Mouse (Mus musculus) right cerebral cortex, adult 18-20 months (tissue): ENCODE measurements around the gene Ugt1a6a.
"Not testable (repeated sequence)": the region's sequence is repeated elsewhere in the genome, so short reads cannot be mapped to it uniquely, and the experiment has no call there.

Experiments
- DNase-seq: peaks from one replicate; pipeline ENCODE4 v3.0.0; 2022; ENCODE audit warnings: mixed read lengths

Ugt1a6a gene

DNA sequence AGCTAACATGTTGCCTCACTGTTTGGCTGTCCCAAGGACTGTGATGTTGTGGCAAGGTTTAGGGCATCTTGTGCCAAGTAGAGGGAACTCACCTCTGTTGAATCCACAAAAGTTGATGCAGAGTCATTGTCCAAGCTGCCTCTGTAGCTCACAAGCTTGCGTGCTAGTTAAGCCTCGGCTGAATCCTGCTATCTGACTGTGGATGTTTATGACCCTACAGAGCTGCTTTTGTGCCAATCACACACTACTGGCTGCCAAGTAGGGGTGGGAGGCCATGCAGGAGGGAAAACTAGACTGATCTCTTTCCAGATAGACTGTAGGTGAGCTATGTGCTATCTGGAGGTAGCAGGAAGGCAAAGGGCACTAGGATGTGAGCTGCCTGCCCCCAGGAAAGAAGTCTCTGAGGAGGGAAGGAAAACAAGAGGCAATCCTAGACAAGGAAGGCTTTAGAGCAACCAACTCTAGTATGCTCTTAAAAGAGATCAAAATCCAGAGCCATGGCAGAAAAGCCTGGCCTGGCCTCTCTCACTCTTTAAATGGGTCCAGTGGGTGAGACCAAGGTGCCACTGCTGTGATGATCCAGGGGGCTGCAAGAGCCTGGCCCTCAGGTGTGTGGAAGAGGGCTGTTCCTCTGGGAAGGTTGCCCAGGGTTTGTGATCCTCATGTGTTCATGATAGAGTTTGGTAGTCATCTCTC is 79.3 kb downstream of the Ugt1a6a start:
- DNase-seq = no peak

DNA sequence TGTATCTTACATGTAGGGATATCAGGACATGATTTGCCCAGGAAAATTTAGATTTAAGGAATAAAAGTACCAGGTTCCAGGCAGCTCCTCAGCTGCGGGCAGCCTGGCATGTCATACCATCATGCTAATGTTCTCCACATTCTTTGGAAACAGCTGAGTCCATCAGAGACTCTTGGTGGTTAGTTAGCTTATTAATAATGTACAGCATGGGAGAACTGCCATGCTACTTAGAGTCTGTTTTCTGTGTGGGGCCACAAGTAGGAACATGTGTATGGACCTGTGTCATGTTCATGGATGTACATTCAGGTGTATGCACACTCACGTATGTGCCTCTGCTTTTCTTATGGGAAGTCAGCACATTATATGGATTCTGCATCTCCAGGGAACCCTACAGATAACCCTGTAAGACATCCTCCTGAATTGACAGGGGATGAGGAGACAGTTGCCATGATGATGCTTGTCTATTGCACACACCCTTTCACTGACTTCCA is 79.9 kb downstream of the Ugt1a6a start:
- no peak for DNase-seq

DNA sequence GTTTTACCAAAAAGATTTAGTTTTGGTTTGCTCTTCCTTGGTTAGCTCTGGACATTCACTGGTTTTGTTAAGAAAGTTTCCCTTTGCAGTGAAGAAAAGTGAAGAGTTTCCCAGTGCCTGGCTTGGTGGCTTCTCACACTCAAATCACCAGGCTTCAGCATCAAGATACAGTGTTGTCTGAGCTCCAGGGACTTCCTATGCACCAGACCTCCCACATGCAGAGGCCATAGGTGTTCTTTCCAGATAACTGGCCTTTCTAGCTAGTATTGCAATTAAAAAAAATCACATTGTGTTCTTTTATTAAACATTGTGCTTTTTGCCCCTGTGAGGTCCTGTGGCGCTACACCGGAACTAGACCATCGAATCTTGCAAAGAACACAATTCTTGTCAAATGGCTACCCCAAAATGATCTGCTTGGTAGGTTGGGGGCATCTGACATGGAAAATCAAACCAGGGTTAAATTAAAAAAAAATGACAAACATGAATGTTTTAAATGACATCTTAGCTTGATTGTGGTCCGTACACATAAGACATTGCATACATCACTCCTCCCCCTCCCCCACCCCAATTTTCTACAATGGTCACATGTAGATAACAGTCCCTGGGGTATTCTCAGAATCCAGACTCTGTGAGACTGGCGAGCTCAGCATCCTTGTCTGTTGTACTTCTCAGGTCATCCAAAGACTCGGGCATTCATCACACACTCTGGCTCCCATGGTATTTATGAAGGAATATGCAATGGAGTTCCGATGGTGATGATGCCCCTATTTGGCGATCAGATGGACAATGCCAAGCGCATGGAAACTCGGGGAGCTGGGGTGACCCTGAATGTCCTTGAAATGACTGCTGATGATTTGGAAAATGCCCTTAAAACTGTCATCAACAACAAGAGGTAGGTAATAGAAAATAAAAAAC is 81.1 kb downstream of the Ugt1a6a start:
- DNase-seq = no peak

GRCm38 (mm10) chr1:88216551-88216950 is 81.9 kb downstream of the Ugt1a6a start:
- DNase-seq = no peak

GRCm38 (mm10) chr1:88217144-88217543 is 82.5 kb downstream of the Ugt1a6a start:
- no peak for DNase-seq

GRCm38 (mm10) chr1:88217576-88217975 is 83.0 kb downstream of the Ugt1a6a start:
- DNase-seq = no peak

GRCm38 (mm10) chr1:88218051-88218450 is 83.4 kb downstream of the Ugt1a6a start:
- DNase-seq = no peak

DNA sequence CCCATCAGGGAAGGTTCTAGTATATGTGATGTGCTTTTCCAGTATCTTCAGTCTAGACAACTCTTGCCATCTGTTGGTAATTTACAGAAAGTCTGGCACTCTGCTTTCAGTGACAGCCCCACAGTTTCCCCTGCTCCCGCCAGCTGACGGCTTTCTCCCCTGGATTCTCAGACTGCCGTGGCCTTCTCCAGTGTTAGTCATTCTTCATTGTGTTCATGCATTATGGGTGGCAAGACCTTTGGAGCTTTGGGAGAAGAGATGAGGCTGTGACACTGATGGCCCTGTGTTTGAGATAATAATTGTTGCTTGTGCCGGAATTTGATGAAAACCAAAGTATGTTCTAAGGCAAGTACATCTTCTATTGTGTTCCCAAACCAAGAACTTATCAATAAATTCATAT is 84.0 kb downstream of the Ugt1a6a start:
- no peak for DNase-seq

GRCm38 (mm10) chr1:88219054-88219453 is 84.4 kb downstream of the Ugt1a6a start:
- no peak for DNase-seq

- DNase-seq = no peak
Observed at GRCm38 (mm10) chr1:88220336-88220735, 85.7 kb downstream of the Ugt1a6a start.

GRCm38 (mm10) chr1:88222216-88222615 is 87.6 kb downstream of the Ugt1a6a start:
- DNase-seq = no peak

DNA sequence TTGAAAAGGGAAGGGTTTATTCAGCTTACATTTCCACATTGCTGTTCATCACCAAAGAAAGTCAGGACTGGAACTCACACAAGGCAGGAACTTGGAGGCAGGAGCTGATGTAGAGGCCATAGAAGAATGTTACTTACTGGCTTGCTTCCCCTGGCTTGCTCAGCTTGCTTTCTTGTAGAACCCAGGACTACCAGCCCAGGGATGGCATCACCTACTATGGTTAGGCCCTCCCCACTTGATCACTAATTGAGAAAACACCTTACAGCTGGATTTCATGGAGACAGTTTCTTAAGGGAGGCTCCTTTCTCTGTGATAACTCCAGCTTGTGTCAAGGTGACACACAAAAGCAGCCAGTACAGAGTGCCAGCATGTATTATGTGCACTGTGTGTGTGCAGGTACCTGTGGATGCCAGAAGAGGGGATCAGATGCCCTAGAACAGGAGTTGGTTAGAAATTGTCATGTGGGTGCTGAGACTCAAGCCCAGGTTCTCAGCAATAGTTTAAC is 88.5 kb downstream of the Ugt1a6a start:
- DNase-seq = not testable (repeated sequence)

DNA sequence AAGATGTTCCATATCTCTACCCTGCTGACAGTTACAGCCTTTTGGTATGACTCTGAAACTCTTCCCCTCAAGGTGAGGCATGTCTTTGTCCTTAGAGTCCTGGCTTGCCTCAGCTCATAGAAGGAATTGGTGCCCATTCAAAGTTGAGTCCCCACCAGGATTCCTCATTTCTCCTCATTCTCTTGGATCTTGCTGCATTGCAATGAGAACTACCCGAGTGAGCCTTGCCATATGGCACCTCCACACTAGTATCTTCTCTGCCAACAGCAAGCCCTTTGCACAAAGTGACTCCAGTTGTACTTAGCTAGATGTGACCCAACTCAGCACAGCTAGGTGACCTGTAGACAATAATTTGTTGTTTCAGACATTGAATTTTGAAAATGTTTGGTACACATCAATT is 89.0 kb downstream of the Ugt1a6a start:
- no peak for DNase-seq

DNA sequence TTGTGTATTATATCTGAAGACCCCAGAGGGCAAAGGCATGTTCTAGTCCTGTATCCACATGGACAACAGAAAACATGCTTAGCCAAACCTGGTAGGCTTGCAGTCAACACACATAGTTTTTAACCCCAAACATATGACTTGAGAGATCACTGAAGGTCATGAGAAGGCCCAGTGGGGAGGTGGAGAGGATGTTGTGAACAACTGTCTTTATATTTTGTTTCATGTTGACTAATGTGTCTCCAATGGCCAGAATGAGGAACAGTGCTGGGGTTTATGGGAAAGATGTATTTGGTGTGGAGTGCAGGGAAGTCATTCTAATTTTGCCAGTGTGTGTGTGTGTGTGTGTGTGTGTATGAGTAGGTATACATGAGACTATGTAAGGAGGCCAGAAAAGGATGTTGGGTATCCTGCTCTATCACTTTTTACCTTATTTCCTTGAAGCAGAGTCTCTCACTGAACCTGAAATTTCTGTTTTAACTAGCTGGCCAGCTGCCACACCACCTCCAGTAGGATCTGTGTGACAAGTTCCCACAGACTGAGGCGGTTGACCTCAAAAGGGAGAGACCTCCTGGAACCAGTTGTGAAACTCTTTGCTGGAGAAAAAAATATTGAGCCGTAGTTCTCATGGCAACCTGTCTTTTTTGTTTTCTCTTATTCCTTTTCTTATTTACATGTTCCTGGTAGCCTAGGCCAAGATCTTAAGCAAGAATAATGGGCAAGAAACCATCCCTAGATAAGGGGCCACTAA is 89.6 kb downstream of the Ugt1a6a start:
- DNase-seq = no peak

- DNase-seq = not testable (repeated sequence)
Observed at GRCm38 (mm10) chr1:88225301-88225700, 90.7 kb downstream of the Ugt1a6a start.

DNA sequence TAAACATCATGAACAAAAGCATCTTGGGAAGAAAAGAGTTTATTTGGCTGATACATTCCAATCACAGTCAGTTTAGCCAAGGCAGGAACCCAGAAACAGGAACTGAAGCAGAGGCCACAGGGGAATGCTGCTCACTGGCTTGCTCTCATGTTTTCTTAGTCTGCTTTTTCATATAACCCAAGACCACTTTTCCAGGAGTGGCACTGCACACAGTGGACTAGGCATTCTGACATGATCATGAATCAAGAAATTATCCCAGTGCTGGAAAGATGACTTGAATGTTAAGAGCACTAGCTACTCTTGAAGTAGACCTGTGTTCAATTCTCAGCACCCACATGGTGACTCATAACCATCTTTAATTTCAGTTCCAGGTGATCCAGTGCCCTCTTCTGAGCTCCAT is 91.1 kb downstream of the Ugt1a6a start:
- DNase-seq = no peak

- no peak for DNase-seq
Observed at GRCm38 (mm10) chr1:88226670-88227379, 92.2 kb downstream of the Ugt1a6a start, which contains the start of gene Mroh2a. Gene Mroh2a (plus strand): TSS chr1:88226986.

DNA sequence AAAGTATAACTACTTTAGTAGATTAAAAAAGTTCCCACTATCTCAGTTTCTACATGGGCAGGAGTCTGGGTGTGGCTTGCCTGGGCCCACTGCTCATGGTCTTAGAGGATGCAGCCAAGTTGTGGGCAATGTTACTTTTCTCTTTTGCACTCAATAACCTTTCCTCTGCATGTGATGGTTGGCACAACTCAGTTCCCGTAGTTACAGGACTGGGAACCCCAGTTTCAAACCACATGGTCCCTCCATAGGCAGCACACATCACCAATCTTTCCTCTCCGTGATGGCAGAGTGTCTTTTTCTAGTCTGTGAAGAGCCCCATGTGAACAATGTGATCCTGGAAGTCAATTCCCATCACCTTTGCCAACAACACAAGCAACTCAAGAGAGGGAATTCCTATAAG is 92.9 kb downstream of the Ugt1a6a start:
- no peak for DNase-seq

- DNase-seq = no peak
Observed at GRCm38 (mm10) chr1:88228121-88228520, 93.5 kb downstream of the Ugt1a6a start.

DNA sequence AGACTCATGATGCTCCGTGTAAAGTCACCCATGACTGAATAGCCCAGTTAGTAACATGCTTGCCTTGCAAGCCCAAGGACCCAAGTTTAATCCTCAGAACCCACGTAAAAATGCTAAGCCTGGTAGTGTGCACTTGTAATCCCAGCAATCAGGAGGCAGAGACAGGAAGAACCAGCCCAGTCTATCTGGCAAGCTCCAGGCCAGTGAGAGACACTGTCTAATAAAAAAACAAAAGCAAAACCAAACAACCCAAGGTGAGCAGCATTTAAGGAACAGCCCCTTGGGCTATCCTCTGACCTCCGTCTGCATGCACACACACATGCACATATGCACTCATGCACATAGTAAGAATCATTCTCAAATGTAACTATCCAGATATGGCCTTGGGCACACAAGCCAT is 95.0 kb downstream of the Ugt1a6a start:
- no peak for DNase-seq

DNA sequence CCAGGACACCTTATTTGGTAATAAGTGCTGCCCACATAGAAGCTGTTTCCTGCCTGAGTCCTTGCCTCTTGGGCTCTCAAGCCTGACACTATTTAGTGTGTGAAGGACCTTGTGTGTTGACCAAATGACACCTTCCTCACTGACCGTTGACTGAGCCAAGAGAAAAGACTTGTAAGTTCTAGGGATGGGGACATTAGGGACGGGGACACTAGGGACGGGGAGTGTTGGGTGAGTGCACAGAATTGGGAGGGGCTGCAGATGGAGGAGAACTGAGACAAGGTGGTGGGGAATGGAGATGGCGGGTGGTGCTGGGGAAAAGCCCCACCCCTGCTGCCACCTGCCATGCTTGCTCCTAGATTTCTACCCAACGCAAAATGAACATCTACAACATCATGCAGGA is 95.4 kb downstream of the Ugt1a6a start:
- DNase-seq = no peak

DNA sequence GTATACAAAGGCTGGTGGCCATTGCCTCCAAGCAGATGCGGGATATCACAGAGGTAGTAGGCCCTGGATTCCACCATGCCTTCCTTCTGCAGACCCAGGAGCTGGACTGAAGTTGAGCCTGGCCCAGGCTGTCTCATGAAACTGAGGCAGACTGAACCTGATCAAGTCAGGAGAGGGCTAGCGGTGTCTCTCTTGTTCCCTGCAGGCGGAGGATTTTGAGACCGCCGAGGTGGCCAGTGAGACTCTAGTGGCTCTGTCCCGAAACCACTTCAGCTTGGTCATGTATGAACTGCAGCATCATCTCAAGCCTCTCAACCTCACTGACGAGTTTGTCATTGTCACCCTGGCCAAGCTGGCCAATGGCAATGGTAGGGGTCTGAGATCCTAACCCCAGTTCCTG is 95.8 kb downstream of the Ugt1a6a start:
- no peak for DNase-seq
